Mouse (Mus musculus): ENCODE data around the gene Hrh1.

DNA sequence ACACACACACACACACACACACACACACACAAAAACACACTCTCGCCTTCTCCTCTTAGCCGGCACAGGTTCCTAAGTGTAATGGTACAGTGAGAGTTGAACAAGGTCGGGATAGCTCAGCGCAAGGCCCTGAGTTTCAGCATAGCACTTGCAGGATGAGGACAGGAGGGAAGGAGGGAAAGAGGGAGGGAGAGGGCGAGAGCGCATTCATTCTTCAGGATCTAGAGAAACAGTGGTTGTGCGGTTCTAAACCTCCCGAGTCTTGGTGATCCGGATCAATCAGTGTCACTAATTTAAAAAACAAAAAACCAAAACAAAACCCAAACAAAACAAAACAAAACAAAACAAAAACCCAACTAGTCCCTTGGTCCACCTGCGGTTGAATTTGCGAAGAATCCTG is 456 bp upstream of the Hrh1 start:
- TF ChIP-seq CTCF (IDR thresholded peaks at IDR 0.05; ENCODE audit: extremely low read depth, insufficient read length, insufficient replicate concordance, low read depth, low read length) = no peak
- TF ChIP-seq POLR2A (IDR thresholded peaks at IDR 0.05; ENCODE audit: low read depth, low read length) = no peak
